Mouse (Mus musculus): ENCODE measurements around the gene Gm9999.

The Gm9999 gene

GRCm38 (mm10) chr7:46998942-46999341 is 15.6 kb downstream of the Gm9999 start:
- in situ Hi-C loops (cut with MboI, MseI), result no loop called here

GRCm38 (mm10) chr7:46999983-47000643 is 16.7 kb downstream of the Gm9999 start:
- in situ Hi-C loops (cut with MboI, MseI), result loop anchor here in 1 of 2 experiments (25.0 kb wide), 1 partner anchor 1088 kb away; the partner anchor contains the start of genes Ccdc114 and Emp3

- in situ Hi-C loops (cut with MboI, MseI), result loop anchor here in 1 of 2 experiments (25.0 kb wide), 1 partner anchor 1088 kb away; the partner anchor contains the start of genes Ccdc114 and Emp3
Observed at GRCm38 (mm10) chr7:47000644-47000983, 17.2 kb downstream of the Gm9999 start.

- in situ Hi-C loops (cut with MboI, MseI), result loop anchor here in 1 of 2 experiments (25.0 kb wide), 1 partner anchor 1089 kb away; the partner anchor contains the start of genes Ccdc114 and Emp3
Observed at GRCm38 (mm10) chr7:47001125-47001899, 17.9 kb downstream of the Gm9999 start.

- in situ Hi-C loops (cut with MboI, MseI), result loop anchor here in 1 of 2 experiments (25.0 kb wide), 1 partner anchor 1090 kb away; the partner anchor contains the start of genes Ccdc114 and Emp3
Observed at GRCm38 (mm10) chr7:47001900-47002275, 18.5 kb downstream of the Gm9999 start.

GRCm38 (mm10) chr7:47003411-47004115 is 20.2 kb downstream of the Gm9999 start:
- in situ Hi-C loops (cut with MboI, MseI), result loop anchor here in 1 of 2 experiments (25.0 kb wide), 1 partner anchor 1091 kb away; the partner anchor contains the start of genes Ccdc114 and Emp3

GRCm38 (mm10) chr7:47007109-47007780 is 23.9 kb downstream of the Gm9999 start:
- in situ Hi-C loops (cut with MboI, MseI), result loop anchor here (5.0 to 25.0 kb wide), 2 partner anchors 40 to 1095 kb away; partner anchors contain the start of genes Ccdc114 (in 1 of the 2) and Emp3 (in 1 of the 2)

DNA sequence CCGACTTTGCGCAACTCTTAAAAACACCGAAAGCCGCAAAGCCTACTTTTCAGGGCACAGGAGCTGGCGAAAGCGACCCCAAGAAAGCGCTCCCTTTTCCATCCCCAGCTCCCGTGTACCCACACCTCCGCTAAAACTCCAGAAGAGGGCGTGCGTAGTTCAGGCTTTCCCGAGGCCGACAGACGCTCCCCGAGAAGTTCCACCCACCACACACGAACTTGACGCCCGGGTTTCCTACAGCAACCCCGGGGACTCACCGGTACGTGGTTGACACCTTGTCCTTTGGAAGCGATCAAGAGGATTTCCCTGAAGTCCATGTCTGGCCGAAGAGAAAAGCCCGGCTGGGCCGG is 24.4 kb downstream of the Gm9999 start:
- in situ Hi-C loops (cut with MboI, MseI), result loop anchor here (5.0 to 25.0 kb wide), 2 partner anchors 40 to 1095 kb away; partner anchors contain the start of genes Ccdc114 (in 1 of the 2) and Emp3 (in 1 of the 2)

DNA sequence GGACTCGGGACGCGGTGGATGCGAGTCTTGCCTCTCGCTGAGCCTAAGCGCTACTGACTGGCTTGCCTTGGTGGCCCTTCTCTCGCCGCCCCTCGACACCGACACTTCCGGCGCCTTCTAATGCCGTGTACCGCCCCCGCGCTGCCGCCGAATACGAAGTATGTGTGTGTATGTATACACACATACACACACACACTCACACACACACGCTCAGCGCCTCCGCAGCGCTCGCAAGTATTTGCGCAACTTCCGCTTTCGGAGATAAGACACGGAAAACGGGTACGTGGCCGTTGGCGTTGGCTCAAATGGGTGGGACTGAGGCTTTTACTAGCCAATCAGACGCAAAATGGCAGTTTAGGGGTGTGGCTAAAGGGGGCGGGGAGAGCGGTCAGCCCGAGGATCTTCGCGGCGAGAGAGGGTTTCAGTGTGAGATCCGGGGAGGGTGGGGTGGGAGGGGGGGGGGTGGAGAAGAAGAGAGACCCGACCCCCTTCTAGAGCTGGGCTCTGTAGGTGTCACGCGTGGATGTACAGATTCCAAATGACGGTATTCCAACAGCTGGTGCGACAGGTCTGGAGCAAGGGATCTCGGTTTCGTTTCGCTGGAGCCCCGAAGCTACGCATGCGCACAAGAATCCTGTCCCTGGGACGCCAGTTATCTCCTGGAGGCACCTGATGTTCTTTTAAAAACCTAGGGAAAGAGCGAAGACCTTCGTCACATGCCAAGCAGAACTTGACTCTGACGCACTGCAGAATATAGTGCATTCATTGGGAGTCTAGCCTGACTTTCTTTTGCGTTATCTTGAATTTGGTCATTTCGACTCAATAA is 25.0 kb downstream of the Gm9999 start, which contains the start of gene Spty2d1:
Spty2d1 (minus strand) TSS at position 244 of the 826 bp plus-strand sequence.
- in situ Hi-C loops (cut with MboI, MseI), result loop anchor here (5.0 to 25.0 kb wide), 2 partner anchors 41 to 1096 kb away; partner anchors contain the start of genes Ccdc114 (in 1 of the 2) and Emp3 (in 1 of the 2)

DNA sequence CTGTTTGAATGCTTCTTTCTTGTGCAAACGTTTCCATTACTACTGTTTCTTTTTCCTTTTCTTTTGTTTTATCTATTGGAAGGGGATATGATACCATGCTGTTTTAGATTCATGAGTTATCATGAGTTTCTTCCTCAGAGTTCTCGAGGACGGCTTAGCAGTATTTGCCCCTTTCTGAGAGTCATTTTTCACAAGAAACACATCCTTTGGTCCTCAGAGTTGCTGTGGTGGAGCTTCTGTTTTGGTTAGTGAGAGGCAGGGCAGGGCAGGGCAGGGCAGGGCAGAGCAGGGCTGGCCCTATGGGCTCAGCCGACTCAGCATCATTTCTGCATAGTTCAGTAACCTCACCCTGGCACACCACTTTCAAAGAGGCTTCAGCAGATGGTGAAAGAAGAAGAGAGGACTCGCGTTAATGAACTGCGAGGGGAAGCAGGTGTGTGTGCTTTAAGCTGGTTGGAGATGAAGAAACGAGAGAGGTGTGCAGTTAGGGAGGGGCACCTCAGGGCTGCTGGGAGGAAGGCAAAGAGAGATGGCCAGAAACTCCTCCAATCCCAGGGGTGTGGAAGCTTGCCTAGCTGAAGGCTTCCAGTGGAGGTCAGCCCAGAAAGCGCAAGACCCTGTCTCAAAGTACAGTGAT is 29.9 kb downstream of the Gm9999 start:
- in situ Hi-C loops (cut with MboI, MseI), result loop anchor here in 1 of 2 experiments (25.0 kb wide), 1 partner anchor 1101 kb away; the partner anchor contains the start of genes Ccdc114 and Emp3

DNA sequence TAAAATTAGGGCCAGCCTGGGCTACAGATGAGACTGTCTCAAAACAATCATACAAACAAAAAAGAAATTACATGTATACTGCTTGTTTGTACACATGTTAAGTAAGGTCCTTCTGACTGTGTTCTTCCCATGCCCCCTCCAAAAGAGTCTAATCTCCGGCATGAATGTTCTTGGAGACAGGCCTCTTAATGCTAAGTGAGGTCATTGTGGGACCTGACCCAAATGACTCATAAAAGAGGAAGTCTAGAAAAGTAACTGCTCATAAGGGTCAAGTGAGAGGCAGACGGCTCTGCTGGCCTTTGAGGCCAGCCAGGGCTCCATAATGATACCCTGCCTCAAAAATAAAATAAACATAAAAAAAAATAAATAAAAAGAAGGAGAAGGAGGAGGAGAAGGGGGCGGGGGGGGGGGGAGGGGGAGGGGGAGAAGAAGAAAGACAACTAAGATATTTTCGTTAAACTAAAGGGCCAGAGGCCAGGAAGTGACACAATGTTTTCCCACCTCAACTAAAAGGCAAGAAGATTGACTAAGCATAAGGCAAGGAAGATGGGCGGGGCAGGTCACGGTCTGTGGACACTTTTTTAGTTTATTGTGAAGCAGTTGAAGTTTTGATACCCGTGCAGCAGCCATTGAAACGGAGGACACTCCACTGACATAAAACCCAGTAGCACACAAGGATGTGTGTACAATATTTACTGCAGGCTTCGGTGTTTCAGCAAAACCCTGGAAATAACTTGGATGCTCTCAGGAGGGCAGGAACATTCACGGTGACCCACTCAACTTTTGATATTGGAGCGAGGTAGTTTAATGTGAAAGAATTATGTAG is 31.4 kb downstream of the Gm9999 start:
- in situ Hi-C loops (cut with MboI, MseI), result loop anchor here in 1 of 2 experiments (5.0 to 25.0 kb wide), 2 partner anchors 52 to 1102 kb away; partner anchors contain the start of genes Ccdc114 and Emp3

GRCm38 (mm10) chr7:47015390-47016065 is 32.1 kb downstream of the Gm9999 start:
- in situ Hi-C loops (cut with MboI, MseI), result loop anchor here in 1 of 2 experiments (5.0 to 25.0 kb wide), 2 partner anchors 53 to 1103 kb away; partner anchors contain the start of genes Ccdc114 and Emp3

- in situ Hi-C loops (cut with MboI, MseI), result loop anchor here in 1 of 2 experiments (5.0 to 25.0 kb wide), 2 partner anchors 54 to 1104 kb away; partner anchors contain the start of genes Ccdc114 and Emp3
Observed at GRCm38 (mm10) chr7:47016602-47017001, 33.2 kb downstream of the Gm9999 start.

DNA sequence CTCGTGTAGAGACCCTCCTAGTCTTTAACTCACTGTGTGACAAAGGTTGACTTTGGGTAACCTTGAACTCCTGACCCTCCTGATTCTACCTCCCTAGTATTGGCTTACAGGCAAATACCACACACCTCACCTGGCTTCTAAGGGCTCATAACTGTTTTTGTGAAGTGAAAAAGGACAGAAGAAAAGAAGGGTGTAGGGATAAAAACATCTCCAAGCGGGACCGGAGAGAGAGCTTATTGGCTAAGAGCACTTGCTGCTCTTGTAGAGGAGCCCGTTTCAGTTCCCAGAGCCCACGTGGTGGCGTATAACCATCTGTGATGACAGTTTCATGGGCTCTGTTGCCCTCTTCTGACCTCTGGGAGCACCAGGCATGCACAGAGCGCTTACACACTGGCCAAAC is 33.8 kb downstream of the Gm9999 start:
- in situ Hi-C loops (cut with MboI, MseI), result loop anchor here in 1 of 2 experiments (5.0 to 25.0 kb wide), 2 partner anchors 55 to 1105 kb away; partner anchors contain the start of genes Ccdc114 and Emp3

GRCm38 (mm10) chr7:47019641-47020040 is 36.3 kb downstream of the Gm9999 start:
- in situ Hi-C loops (cut with MboI, MseI), result loop anchor here (5.0 to 25.0 kb wide), 5 partner anchors 57 to 1107 kb away; partner anchors contain the start of genes Ccdc114 (in 1 of the 2) and Emp3 (in 1 of the 2)

DNA sequence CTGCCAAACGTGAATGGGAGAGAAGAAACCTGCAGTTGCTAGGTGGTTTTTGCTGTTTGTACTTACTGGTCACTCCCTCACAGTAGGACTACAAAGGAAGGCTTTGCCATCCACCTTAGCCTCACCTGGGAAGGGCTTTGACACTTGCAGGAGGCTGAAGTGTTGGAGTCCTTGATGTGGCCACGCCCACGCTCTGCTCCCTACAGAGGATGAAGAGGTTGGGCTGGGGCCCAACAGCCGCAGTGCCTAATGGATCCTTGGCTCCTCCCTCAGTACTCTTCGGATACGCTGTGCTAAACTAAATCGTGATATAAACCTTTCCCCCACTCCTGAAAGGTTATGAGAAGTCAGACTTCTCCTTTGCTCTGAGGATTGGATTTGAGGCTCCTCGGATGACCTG is 37.6 kb downstream of the Gm9999 start:
- in situ Hi-C loops (cut with MboI, MseI), result loop anchor here (5.0 to 25.0 kb wide), 4 partner anchors 56 to 1109 kb away; partner anchors contain the start of genes Ccdc114 (in 1 of the 2) and Emp3 (in 1 of the 2)

DNA sequence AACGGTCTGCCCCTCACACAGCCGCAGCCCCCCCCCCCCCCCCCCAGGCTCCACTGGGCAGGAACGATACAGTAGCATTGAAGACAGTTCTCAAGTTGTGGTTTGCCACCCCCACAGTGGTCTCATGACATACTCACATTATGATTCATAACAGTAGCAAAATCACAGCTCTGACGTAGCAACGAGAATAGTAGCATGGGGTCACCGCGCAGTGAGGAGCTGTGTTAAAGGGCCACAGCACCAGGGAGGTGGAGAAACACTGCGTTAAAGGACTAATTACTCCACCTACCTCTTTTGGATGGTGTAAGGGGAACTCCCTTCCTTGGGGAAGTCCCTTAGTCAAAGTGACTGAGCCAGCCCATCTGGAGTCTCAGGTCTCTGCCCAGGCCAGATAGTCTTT is 39.1 kb downstream of the Gm9999 start:
- in situ Hi-C loops (cut with MboI, MseI), result loop anchor here (5.0 to 25.0 kb wide), 4 partner anchors 55 to 1110 kb away; partner anchors contain the start of genes Ccdc114 (in 1 of the 2) and Emp3 (in 1 of the 2)
